Mouse (Mus musculus): ENCODE results near the gene Mast1. TPM values are rescaled to one million over a fixed set of nuclear protein-coding genes. Genes with fewer than 3 reads are reported as not detected.
A peak's percentile ranks its signal among the peaks of the same experiment; 100 is the strongest.
"Not testable (repeated sequence)": the region's sequence is repeated elsewhere in the genome, so short reads cannot be mapped to it uniquely, and the experiment has no call there.

Mast1 gene
- polyA plus RNA-seq, 1 experiment: 0.20 TPM

DNA sequence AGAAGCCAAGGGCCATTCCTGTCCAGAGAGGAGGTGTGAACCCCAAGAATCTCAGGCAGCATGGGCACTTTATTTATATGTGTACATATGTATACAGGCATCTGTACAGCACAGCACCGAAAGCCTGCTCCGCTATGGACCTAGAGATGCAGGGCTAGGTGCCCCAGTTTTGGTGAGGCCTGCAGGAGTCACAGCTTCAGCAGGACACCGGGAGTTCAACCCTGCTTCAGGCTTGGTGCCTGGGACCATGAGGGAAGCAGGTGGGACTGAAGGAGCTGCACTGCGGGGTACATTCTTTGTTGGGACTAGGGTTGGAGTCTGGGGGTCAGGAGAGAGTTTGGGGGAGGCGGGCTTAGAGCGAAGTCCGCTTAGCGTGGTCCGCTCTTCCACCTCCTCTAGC is 25.3 kb downstream of the Mast1 start:
- TF ChIP-seq FLI1 (IDR thresholded peaks at IDR 0.05; ENCODE audit: low read length): no peak
- no peak for TF ChIP-seq GATA1 (IDR thresholded peaks at IDR 0.05; ENCODE audit: borderline replicate concordance, low read length)
- Histone ChIP-seq H3K4me1 (peaks cover 34% of the 10 kb centered on the region), H3K36me3 (replicated peaks; ENCODE audit: low read length) (peaks cover 8% of the 10 kb centered on the region), H3K9me3 (no peaks in the 10 kb centered on the region), H3K27me3 (replicated peaks) (peaks cover 30% of the 10 kb centered on the region), H3K4me3 (replicated peaks) (no peak overlapping the region)

DNA sequence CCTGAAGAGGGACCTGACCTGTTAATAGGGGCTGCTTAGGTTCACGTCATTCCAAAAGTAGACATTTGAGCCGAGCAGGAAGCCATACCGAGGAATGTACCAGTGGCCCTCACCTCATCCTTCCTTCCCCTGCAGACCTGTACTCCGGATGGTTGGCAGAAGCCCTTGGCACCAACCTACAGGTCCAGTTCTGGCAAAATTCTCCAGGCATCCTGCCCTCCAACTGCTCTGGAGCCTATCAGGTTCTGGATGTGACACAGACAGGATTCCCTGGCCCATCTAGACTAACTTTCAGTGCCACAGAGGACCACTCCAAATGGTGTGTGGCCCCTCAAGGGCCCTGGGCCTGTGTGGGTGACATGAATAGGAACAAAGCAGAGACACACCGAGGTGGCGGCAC is 26.6 kb downstream of the Mast1 start:
- H3K27me3 ChIP-seq (replicated peaks): peaks cover 20% of the 10 kb centered on the region
- TF ChIP-seq FLI1 (IDR thresholded peaks at IDR 0.05; ENCODE audit: low read length) (no peak), GATA1 (IDR thresholded peaks at IDR 0.05; ENCODE audit: borderline replicate concordance, low read length) (no peak)
- peaks cover 34% of the 10 kb centered on the region for H3K4me1 ChIP-seq
- H3K36me3 ChIP-seq (replicated peaks; ENCODE audit: low read length): peaks cover 8% of the 10 kb centered on the region
- no peaks in the 10 kb centered on the region for H3K9me3 ChIP-seq
- H3K4me3 ChIP-seq (replicated peaks): no peak overlapping the region

DNA sequence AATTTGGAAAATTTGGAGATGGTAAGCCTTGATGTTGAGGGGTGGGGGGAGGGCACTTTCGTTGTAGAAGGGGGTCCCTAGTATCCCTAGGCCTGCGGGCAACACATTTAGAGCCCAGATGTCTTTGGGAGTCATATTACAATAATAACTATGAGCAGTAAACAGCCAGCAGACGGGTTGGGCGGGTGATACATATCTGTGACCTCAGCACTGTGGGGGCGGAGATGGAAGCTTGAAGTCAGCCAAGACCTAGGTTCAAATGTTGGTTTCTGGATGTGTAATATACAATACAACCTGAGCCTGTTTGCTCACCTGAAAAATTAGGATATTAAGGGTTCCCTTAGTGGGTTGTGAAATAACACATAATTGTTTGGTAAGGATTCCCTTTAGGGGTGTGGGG is 27.2 kb downstream of the Mast1 start:
- H3K9me3 ChIP-seq: no peaks in the 10 kb centered on the region
- peaks cover 8% of the 10 kb centered on the region for H3K36me3 ChIP-seq (replicated peaks; ENCODE audit: low read length)
- no peak overlapping the region for H3K4me3 ChIP-seq (replicated peaks)
- TF ChIP-seq GATA1 (IDR thresholded peaks at IDR 0.05; ENCODE audit: borderline replicate concordance, low read length) (no peak), FLI1 (IDR thresholded peaks at IDR 0.05; ENCODE audit: low read length) (no peak)
- peaks cover 34% of the 10 kb centered on the region for H3K4me1 ChIP-seq
- peaks cover 19% of the 10 kb centered on the region for H3K27me3 ChIP-seq (replicated peaks)

DNA sequence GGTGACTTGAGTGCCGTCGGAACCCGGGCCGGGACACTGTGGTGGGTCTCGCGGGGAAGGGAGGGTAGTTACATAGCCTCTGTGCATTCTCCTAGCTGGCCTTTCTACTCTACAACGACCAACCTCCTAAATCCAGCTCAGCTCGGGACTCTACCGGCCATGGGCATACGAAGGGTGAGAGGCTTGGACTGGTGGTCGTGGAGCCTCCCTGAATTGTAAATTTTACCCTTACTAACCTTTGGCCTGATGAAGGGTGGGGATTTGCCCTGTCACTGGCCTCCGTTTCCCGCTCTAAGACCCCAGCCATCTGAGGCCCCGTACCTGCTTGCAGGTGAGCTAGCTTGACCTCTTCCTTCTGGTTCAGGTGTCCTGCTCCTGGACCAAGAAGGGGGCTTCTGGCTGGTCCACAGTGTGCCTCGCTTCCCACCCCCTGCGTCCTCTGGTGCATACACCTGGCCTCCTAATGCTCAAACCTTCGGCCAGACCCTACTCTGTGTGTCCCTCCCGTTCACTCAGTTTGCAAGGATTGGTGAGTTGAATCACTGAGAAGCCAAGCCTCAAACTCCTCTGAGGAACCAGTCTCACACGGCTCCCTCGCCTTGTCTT is 27.9 kb downstream of the Mast1 start:
- Histone ChIP-seq H3K27me3 (replicated peaks) (peaks cover 19% of the 10 kb centered on the region), H3K9me3 (no peaks in the 10 kb centered on the region), H3K36me3 (replicated peaks; ENCODE audit: low read length) (peaks cover 8% of the 10 kb centered on the region), H3K4me1 (peaks cover 39% of the 10 kb centered on the region), H3K4me3 (replicated peaks) (peak overlapping the region; percentile 93)
- TF ChIP-seq GATA1 (IDR thresholded peaks at IDR 0.05; ENCODE audit: borderline replicate concordance, low read length): no peak
- TF ChIP-seq FLI1 (IDR thresholded peaks at IDR 0.05; ENCODE audit: low read length): no peak

GRCm38 (mm10) chr8:84908421-84909161 is 28.6 kb downstream of the Mast1 start, which contains the start of gene Dnase2a:
Gene Dnase2a (plus strand): TSS chr8:84908560.
- H3K27me3 ChIP-seq (replicated peaks): peaks cover 19% of the 10 kb centered on the region
- H3K9me3 ChIP-seq: no peaks in the 10 kb centered on the region
- peaks cover 8% of the 10 kb centered on the region for H3K36me3 ChIP-seq (replicated peaks; ENCODE audit: low read length)
- H3K4me3 ChIP-seq (replicated peaks): peak within 1 kb of the TSS; percentile 93
- H3K4me1 ChIP-seq: peaks cover 39% of the 10 kb centered on the region
- no peak for TF ChIP-seq GATA1 (IDR thresholded peaks at IDR 0.05; ENCODE audit: borderline replicate concordance, low read length)
- no peak for TF ChIP-seq FLI1 (IDR thresholded peaks at IDR 0.05; ENCODE audit: low read length)

DNA sequence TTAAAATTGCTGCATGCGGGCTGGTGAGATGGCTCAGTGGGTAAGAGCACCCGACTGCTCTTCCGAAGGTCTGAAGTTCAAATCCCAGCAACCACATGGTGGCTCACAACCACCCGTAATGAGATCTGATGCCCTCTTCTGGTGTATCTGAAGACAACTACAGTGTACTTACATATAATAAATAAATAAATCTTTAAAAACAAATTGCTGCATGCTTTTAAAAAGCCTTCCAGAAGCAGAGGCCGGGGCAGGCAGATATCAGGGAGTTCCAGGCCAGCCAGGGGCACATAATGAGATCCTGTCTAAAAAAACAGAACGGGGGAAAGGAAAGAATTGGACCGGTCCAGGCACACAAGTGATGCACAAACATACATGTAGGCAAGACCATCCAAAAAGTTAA is 29.2 kb downstream of the Mast1 start:
- H3K36me3 ChIP-seq (replicated peaks; ENCODE audit: low read length): not testable (repeated sequence)
- peaks cover 38% of the 10 kb centered on the region for H3K4me1 ChIP-seq

GRCm38 (mm10) chr8:84907493-84907892 is 29.7 kb downstream of the Mast1 start:
- Histone ChIP-seq H3K27me3 (replicated peaks) (peaks cover 11% of the 10 kb centered on the region), H3K4me3 (replicated peaks) (no peak overlapping the region), H3K4me1 (peaks cover 35% of the 10 kb centered on the region), H3K9me3 (no peaks in the 10 kb centered on the region), H3K36me3 (replicated peaks; ENCODE audit: low read length) (peaks cover 8% of the 10 kb centered on the region)
- TF ChIP-seq GATA1 (IDR thresholded peaks at IDR 0.05; ENCODE audit: borderline replicate concordance, low read length) (no peak), FLI1 (IDR thresholded peaks at IDR 0.05; ENCODE audit: low read length) (no peak)

More for the DNA sequence above, 29.2 kb downstream of the Mast1 start:
- H3K27me3 ChIP-seq (replicated peaks): peaks cover 16% of the 10 kb centered on the region
- peak overlapping the region; percentile 93 for H3K4me3 ChIP-seq (replicated peaks)
- H3K9me3 ChIP-seq: not testable (repeated sequence)

DNA sequence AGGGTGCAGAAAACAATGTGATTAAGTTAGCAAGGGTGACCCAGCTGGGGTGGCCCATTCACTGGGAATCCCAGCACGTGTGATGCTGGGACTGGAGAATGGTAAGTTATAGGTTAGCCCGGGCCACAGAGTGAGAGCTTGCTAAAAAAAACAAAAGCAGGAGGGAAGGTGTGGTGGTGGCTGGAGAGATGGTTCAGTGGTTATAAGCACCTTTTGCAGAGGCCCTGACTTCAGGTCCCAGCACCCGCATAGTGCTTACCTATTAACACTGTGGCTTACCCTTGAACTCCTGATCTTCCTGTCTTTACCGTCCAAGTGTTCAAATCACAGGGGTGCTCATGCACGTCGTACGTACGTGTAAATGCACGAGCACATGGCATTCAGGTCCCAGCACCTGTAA is 30.1 kb downstream of the Mast1 start:
- Histone ChIP-seq H3K4me1 (peaks cover 38% of the 10 kb centered on the region), H3K36me3 (replicated peaks; ENCODE audit: low read length) (peaks cover 8% of the 10 kb centered on the region), H3K4me3 (replicated peaks) (no peak overlapping the region), H3K27me3 (replicated peaks) (peaks cover 6% of the 10 kb centered on the region), H3K9me3 (no peaks in the 10 kb centered on the region)
- TF ChIP-seq GATA1 (IDR thresholded peaks at IDR 0.05; ENCODE audit: borderline replicate concordance, low read length) (no peak), FLI1 (IDR thresholded peaks at IDR 0.05; ENCODE audit: low read length) (no peak)

DNA sequence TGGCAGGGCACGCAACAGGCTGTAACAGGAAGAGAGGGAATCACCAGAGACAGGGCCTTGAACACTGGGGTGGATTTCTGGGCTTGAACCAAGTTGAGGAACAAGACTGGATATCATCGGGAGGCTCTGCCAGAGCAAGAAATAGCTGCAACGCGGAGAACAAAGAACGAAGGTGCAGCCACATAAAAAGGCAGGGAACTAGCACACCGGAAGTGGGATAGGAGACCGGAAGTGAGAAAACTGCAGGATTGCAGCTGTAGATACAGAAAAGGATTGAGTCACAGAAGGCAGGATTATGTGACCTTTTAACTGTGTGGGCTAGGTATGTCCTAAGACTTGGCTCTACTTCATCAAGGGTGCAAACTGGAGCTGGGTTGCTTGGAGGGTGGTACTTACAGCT is 32.8 kb downstream of the Mast1 start:
- Histone ChIP-seq H3K27me3 (replicated peaks) (peaks cover 4% of the 10 kb centered on the region), H3K9me3 (no peaks in the 10 kb centered on the region), H3K36me3 (replicated peaks; ENCODE audit: low read length) (no peaks in the 10 kb centered on the region), H3K4me1 (peaks cover 51% of the 10 kb centered on the region), H3K4me3 (replicated peaks) (peak overlapping the region; percentile 34)
- TF ChIP-seq FLI1 (IDR thresholded peaks at IDR 0.05; ENCODE audit: low read length): no peak
- no peak for TF ChIP-seq GATA1 (IDR thresholded peaks at IDR 0.05; ENCODE audit: borderline replicate concordance, low read length)

- H3K4me1 ChIP-seq: peaks cover 43% of the 10 kb centered on the region
- peak overlapping the region; percentile 94 for H3K4me3 ChIP-seq (replicated peaks)
- no peaks in the 10 kb centered on the region for H3K9me3 ChIP-seq
- H3K36me3 ChIP-seq (replicated peaks; ENCODE audit: low read length): no peaks in the 10 kb centered on the region
- peaks cover 4% of the 10 kb centered on the region for H3K27me3 ChIP-seq (replicated peaks)
- no peak for TF ChIP-seq GATA1 (IDR thresholded peaks at IDR 0.05; ENCODE audit: borderline replicate concordance, low read length)
- TF ChIP-seq FLI1 (IDR thresholded peaks at IDR 0.05; ENCODE audit: low read length): no peak
These were observed 34.1 kb downstream of the Mast1 start for GRCm38 (mm10) chr8:84902920-84903661.

Measured in megakaryocyte, embryonic 14.5 days (primary cell).